Mouse (Mus musculus) E14TG2a.4 (cell line): ENCODE results near the gene Atp6v1f.

Experiments
- H3K27me3 ChIP-seq: 2 replicates; pipeline ENCODE4 v1.6.1; 2014; ENCODE audit warnings: low read length, control low read depth; ENCODE audit not compliant: insufficient read depth
- H3K36me3 ChIP-seq: 2 replicates; pipeline ENCODE4 v1.6.1; 2014; ENCODE audit warnings: low read length, control low read depth; ENCODE audit not compliant: insufficient read depth
- H3K4me1 ChIP-seq: replicated peaks from 2 replicates; pipeline ENCODE4 v1.6.1; 2014; ENCODE audit warnings: low read depth, low read length, control low read depth
- H3K4me3 ChIP-seq: replicated peaks from 2 replicates; pipeline ENCODE4 v1.5.1; 2014; ENCODE audit warnings: mild to moderate bottlenecking, low read length
- H3K9me3 ChIP-seq: 2 replicates; pipeline ENCODE4 v1.6.1; 2014; ENCODE audit warnings: low read length, control low read depth
- CTCF ChIP-seq: conservative IDR thresholded peaks from 2 replicates; pipeline ENCODE4 v1.5.1; 2014; ENCODE audit warnings: low read length
- NANOG ChIP-seq: IDR thresholded peaks from 2 replicates; pipeline ENCODE4 v1.6.1; 2014; ENCODE audit warnings: borderline replicate concordance, low read length, mixed read lengths
- POU5F1 ChIP-seq: IDR thresholded peaks from 2 replicates; pipeline ENCODE4 v1.6.1; 2014; ENCODE audit warnings: low read length, borderline replicate concordance

Gene Atp6v1f

DNA sequence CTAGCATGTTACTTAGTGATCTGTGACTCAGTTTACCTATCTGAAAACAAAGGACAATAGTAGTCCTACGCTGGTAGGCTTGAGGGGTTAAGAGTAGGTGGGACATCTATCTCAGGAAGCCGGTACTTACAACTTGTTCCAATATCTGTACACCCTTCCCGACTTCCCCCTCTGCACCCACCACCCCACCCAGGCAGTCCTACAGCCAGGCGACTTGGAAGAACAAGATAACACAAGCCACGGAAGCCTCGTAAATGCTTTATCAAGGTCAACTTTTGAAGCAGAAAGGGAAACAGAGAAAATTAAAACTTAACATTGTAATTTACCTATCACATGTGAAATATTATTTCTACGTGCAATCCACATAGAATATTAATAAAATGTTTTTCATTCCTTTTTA lies 32.7 kb downstream of the Atp6v1f start:
- H3K4me3 ChIP-seq: no peak overlapping the region
- H3K4me1 ChIP-seq: peaks cover 30% of the 10 kb centered on the region
- H3K9me3 ChIP-seq: no peaks in the 10 kb centered on the region
- TF ChIP-seq POU5F1: no peak
- H3K27me3 ChIP-seq: peaks cover 51% of the 10 kb centered on the region
- H3K36me3 ChIP-seq: no peaks in the 10 kb centered on the region

DNA sequence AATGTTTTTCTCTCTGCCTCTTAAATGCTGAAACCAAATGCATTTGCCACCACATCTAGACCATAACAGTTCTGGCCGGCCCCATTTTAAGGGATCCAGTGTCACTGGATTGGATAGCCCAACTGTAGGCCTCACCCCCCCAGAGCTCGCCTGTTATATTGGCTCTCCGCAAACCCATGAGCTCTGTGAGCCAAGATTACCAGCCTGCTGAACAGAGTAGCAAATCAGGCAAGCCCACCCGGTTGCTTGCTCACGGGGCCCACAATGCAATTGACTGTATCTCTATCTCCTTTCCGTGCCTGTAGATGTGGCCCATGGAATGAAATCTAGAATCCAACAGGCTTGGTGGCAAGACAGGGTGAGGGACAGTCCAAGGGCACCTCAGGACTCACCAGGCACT lies 33.3 kb downstream of the Atp6v1f start:
- H3K4me3 ChIP-seq: no peak overlapping the region
- H3K9me3 ChIP-seq: no peaks in the 10 kb centered on the region
- no peaks in the 10 kb centered on the region for H3K36me3 ChIP-seq
- H3K4me1 ChIP-seq: peaks cover 27% of the 10 kb centered on the region
- TF ChIP-seq NANOG (no peak), CTCF (no peak), POU5F1 (no peak)
- peaks cover 51% of the 10 kb centered on the region for H3K27me3 ChIP-seq

DNA sequence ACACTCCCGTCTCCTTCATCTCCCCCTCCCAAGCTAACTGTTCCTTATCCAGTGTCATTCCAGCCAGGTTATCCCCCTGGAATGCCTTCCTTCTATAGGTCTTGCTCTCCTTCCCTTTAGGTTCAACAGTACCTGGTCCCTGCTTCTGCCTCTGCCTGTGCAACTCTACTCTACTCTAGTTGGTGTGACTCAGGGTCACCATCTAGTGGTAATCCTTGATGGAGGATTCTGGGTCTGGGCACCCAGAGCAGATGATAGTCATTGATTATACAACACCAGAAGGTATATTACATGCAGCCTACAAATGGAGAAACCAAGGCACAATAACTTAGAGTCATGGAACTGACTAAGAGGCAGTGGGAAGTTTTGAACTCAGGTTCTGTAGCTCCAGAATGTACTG lies 34.1 kb downstream of the Atp6v1f start:
- Histone ChIP-seq H3K27me3 (peaks cover 51% of the 10 kb centered on the region), H3K4me1 (peaks cover 20% of the 10 kb centered on the region), H3K4me3 (no peak overlapping the region), H3K9me3 (no peaks in the 10 kb centered on the region), H3K36me3 (no peaks in the 10 kb centered on the region)
- TF ChIP-seq NANOG: no peak
- no peak for TF ChIP-seq POU5F1
- peak; percentile 23 for TF ChIP-seq CTCF

DNA sequence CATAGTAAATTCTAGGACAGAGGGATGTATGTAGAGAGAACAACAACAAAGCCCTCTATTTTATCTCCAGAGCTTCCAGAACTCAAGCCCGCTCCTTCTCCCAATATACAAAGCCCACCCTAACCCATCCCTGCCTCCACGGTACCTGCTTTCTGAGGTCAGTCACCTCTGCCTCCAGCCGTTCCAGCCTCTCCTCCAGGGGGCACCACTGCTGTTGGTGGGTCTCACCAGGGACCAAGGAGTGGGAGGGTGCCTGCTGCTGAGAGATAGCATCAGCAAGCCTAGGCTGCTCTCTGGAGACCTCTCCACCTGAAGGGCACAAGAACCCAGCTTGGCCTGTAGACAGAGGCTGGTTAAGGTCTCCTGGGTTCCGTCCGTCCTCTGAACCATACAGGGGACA lies 38.0 kb downstream of the Atp6v1f start:
- Histone ChIP-seq H3K27me3 (peaks cover 72% of the 10 kb centered on the region), H3K4me3 (no peak overlapping the region), H3K36me3 (no peaks in the 10 kb centered on the region), H3K4me1 (peaks cover 27% of the 10 kb centered on the region), H3K9me3 (no peaks in the 10 kb centered on the region)
- TF ChIP-seq POU5F1: no peak
- no peak for TF ChIP-seq NANOG
- no peak for TF ChIP-seq CTCF

- H3K4me3 ChIP-seq: peak overlapping the region; percentile 79
- no peaks in the 10 kb centered on the region for H3K36me3 ChIP-seq
- no peak for TF ChIP-seq NANOG
- TF ChIP-seq CTCF: no peak
- no peak for TF ChIP-seq POU5F1
- peaks cover 28% of the 10 kb centered on the region for H3K4me1 ChIP-seq
- H3K27me3 ChIP-seq: peaks cover 76% of the 10 kb centered on the region
- no peaks in the 10 kb centered on the region for H3K9me3 ChIP-seq
These were observed 39.3 kb downstream of the Atp6v1f start for GRCm38 (mm10) chr6:29506834-29507233.

DNA sequence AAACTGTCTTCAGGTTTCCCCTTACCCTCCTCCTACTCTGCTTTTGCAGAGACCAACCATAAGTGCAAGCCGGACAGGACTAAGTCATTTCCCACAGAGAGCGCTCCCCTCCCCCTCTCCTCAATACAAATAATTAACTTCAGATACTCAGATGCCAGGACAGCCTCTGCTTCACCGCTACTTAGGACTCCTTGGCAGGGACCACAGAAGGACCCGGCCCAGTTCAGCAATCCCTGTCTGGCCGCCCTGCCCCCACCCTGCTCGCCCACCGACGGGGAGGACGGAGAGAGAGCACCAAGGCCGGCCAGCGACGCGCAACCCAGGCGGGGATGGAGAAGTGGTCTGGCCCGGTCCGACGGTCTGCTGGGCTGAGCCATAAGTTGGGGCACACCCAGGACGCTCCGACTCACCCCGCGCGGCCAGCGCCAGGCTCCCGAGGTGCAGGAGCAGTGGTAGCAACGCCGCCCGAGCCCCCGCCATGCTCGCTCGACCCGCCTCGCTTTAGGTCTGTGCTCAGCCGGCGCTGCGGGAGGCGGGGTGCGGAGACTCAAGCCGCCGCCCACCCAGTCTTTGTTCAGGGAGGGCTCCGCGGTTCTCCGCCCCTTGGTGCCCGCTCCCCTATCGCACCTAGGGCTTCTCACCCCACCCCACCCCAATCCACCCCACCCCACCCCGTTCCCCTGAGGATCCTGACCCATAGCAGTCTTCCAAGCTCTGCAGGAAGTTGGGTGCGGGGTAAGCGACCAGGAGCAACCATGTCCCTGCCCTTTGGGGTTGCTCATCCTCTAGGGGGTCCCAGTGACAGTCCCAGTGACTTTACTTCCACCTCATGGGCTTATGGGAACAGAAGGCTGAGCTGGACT lies 40.2 kb downstream of the Atp6v1f start, which contains the start of gene Kcp:
TSS of gene Kcp (minus strand) at position 506 of the 863 bp plus-strand sequence.
- Histone ChIP-seq H3K27me3 (peaks cover 81% of the 10 kb centered on the region), H3K9me3 (no peaks in the 10 kb centered on the region), H3K4me1 (peaks cover 37% of the 10 kb centered on the region), H3K4me3 (peak within 1 kb of the TSS; percentile 79), H3K36me3 (no peaks in the 10 kb centered on the region)
- no peak for TF ChIP-seq POU5F1
- TF ChIP-seq NANOG: no peak
- TF ChIP-seq CTCF: no peak

GRCm38 (mm10) chr6:29509086-29509485 lies 41.6 kb downstream of the Atp6v1f start:
- H3K9me3 ChIP-seq: no peaks in the 10 kb centered on the region
- H3K27me3 ChIP-seq: peaks cover 74% of the 10 kb centered on the region
- no peak overlapping the region; the same call in 1 of the 2 replicates for H3K4me3 ChIP-seq
- TF ChIP-seq CTCF (no peak), NANOG (no peak), POU5F1 (no peak)
- H3K4me1 ChIP-seq: peaks cover 46% of the 10 kb centered on the region
- H3K36me3 ChIP-seq: no peaks in the 10 kb centered on the region

GRCm38 (mm10) chr6:29513284-29513683 lies 45.8 kb downstream of the Atp6v1f start:
- Histone ChIP-seq H3K4me1 (peaks cover 41% of the 10 kb centered on the region), H3K4me3 (no peak overlapping the region; the same call in 1 of the 2 replicates), H3K27me3 (peaks cover 65% of the 10 kb centered on the region), H3K9me3 (no peaks in the 10 kb centered on the region), H3K36me3 (no peaks in the 10 kb centered on the region)
- no peak for TF ChIP-seq POU5F1
- no peak for TF ChIP-seq CTCF
- TF ChIP-seq NANOG: no peak
